In the genomic region with DNA sequence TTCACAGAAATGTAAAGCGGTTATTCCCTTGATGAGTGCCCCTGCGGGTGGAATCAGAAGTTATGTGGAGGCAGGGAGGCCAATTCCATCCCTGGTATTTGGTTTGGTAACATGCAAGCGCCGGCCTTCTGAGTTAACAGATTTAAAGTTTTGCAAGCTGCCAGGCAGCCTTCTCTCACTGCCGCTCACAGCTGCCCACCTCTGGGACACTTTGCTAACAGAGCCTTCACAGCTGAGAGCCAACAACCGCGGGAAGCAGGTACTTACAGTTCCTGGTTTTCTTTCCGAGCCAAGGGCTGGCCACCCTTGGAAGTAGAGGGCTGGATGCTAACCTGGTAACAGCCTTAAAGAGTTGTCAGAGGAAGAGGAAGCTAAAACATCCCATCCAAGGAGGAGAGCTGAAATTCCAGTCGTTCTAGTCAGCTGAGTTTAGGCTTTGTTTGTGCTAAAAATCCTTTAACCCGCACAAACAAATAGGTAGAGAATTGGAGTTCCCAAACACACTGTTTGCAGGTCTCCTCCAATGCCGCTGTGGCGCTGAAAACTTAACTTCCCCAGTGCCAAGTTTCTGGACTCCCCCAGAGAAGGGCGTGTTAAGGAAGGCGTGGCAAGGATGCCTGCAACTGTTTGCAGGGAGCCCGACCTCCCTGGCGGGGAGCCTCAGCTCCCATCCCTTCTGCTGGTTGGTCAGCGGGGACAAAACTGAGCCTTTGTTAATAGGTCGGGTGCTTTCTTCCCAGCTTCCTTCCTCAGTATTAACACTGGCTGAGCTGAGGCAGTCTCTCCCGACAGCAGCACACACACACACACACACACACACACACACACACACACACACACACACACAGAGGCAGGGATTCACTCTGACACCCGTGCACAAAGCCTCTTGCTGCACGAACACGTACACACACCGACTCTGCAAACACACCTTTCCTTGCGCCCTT, we compare ENCODE assay signal across 7 mouse cellular contexts. TPM values are rescaled to one million over a fixed set of nuclear protein-coding genes. Genes with fewer than 3 reads are reported as not detected.
A peak's percentile ranks its signal among the peaks of the same experiment; 100 is the strongest.
DNase-seq lines count a peak whose midpoint lies in the region; ATAC-seq lines count a peak whose summit lies in the region.

TSS of gene Frem1 (minus strand) at position 706 of the 944 bp plus-strand sequence.

- ATAC-seq in embryonic facial prominence, embryonic 14.5 days (ENCODE audit: low read depth) = peak; percentile 89
- ATAC-seq in heart, embryonic 14.5 days (ENCODE audit: insufficient number of reproducible peaks, insufficient read depth, low FRiP score, low read depth) = peak; percentile 79; the same call in 1 of the 2 replicates
- peak; percentile 90 for ATAC-seq in kidney, embryonic 14.5 days (ENCODE audit: low FRiP score, low TSS enrichment)
- peak; percentile 96 for ATAC-seq in lung, embryonic 16.5 days (ENCODE audit: low read depth)

- H3K36me3 ChIP-seq in embryonic facial prominence, embryonic 14.5 days (ENCODE audit: control insufficient read depth, insufficient read depth, low read length) = no peaks in the 10 kb centered on the region
- no peaks in the 10 kb centered on the region for H3K36me3 ChIP-seq in heart, embryonic 14.5 days (ENCODE audit: control insufficient read depth, insufficient read depth, low read length)
- H3K36me3 ChIP-seq in kidney, embryonic 14.5 days (ENCODE audit: control insufficient read depth, insufficient read depth, low read length) = no peaks in the 10 kb centered on the region
- no peaks in the 10 kb centered on the region for H3K36me3 ChIP-seq in lung, embryonic 16.5 days (ENCODE audit: control insufficient read depth, insufficient read depth, low read length)

- 2% methylated on average over 24 of the region's 24 CpGs for WGBS in embryonic facial prominence, embryonic 14.5 days
- WGBS in heart, embryonic 14.5 days = 2% methylated on average over 24 of the region's 24 CpGs
- 2% methylated on average over 23 of the region's 24 CpGs for WGBS in kidney, embryonic 14.5 days
- WGBS in lung, embryonic 16.5 days = 2% methylated on average over 23 of the region's 24 CpGs

- peak within 1 kb of the TSS; percentile 49 for H3K4me2 ChIP-seq in embryonic facial prominence, embryonic 14.5 days (ENCODE audit: low read depth, low read length)
- peak within 1 kb of the TSS; percentile 80 for H3K4me2 ChIP-seq in heart, embryonic 14.5 days (ENCODE audit: low read length)
- H3K4me2 ChIP-seq in kidney, embryonic 14.5 days (replicated peaks; ENCODE audit: low read depth, low read length) = peak within 1 kb of the TSS; percentile 44
- peak within 1 kb of the TSS; percentile 35 for H3K4me2 ChIP-seq in lung, embryonic 16.5 days (ENCODE audit: low read depth, low read length)

- H3K4me1 ChIP-seq in embryonic facial prominence, embryonic 14.5 days (ENCODE audit: control insufficient read depth, insufficient read depth, low read length) = peaks cover 35% of the 10 kb centered on the region
- H3K4me1 ChIP-seq in heart, embryonic 14.5 days (ENCODE audit: control insufficient read depth in 2 of 2, insufficient read depth in 2 of 2, low read length in 2 of 2) = peaks cover 19 to 36% of the 10 kb centered on the region in 2 experiments
- H3K4me1 ChIP-seq in kidney, embryonic 14.5 days (ENCODE audit: control insufficient read depth, insufficient read depth, low read length) = peaks cover 24% of the 10 kb centered on the region
- H3K4me1 ChIP-seq in lung, embryonic 16.5 days (replicated peaks; ENCODE audit: control insufficient read depth, insufficient read depth, low read length) = peaks cover 8% of the 10 kb centered on the region

- H3K9me3 ChIP-seq in embryonic facial prominence, embryonic 14.5 days (ENCODE audit: control insufficient read depth, low read length) = no peaks in the 10 kb centered on the region
- no peaks in the 10 kb centered on the region for H3K9me3 ChIP-seq in heart, embryonic 14.5 days (ENCODE audit: control insufficient read depth, low read length)
- H3K9me3 ChIP-seq in kidney, embryonic 14.5 days (ENCODE audit: control insufficient read depth, low read length) = no peaks in the 10 kb centered on the region
- H3K9me3 ChIP-seq in lung, embryonic 16.5 days (ENCODE audit: control insufficient read depth, low read length) = no peaks in the 10 kb centered on the region

- H3K27ac ChIP-seq in embryonic facial prominence, embryonic 14.5 days (replicated peaks; ENCODE audit: low read depth, low read length) = peak within 1 kb of the TSS; percentile 79
- peak within 1 kb of the TSS; percentile 0 to 34; a peak in 2 of 4 replicates for H3K27ac ChIP-seq in heart, embryonic 14.5 days (replicated peaks in 1 of 2; ENCODE audit: control insufficient read depth in 1 of 2, insufficient read depth in 1 of 2, low read depth in 2 of 2, low read length in 2 of 2)
- H3K27ac ChIP-seq in kidney, embryonic 14.5 days (ENCODE audit: low read depth, low read length) = peak within 1 kb of the TSS; percentile 87
- peak within 1 kb of the TSS; percentile 87 for H3K27ac ChIP-seq in lung, embryonic 16.5 days (ENCODE audit: low read length)

- H3K9ac ChIP-seq in embryonic facial prominence, embryonic 14.5 days (ENCODE audit: low read depth, low read length) = peak within 1 kb of the TSS; percentile 59
- H3K9ac ChIP-seq in heart, embryonic 14.5 days (ENCODE audit: low read length) = peak within 1 kb of the TSS; percentile 71
- H3K9ac ChIP-seq in kidney, embryonic 14.5 days (ENCODE audit: low read depth, low read length) = peak within 1 kb of the TSS; percentile 63
- peak within 1 kb of the TSS; percentile 70 for H3K9ac ChIP-seq in lung, embryonic 16.5 days (ENCODE audit: low read length)

- H3K4me3 ChIP-seq in embryonic facial prominence, embryonic 14.5 days (ENCODE audit: low read depth, low read length) = peak within 1 kb of the TSS; percentile 39
- peak within 1 kb of the TSS; percentile 44 to 47 for H3K4me3 ChIP-seq in heart, embryonic 14.5 days (ENCODE audit: control insufficient read depth in 1 of 2, insufficient read depth in 1 of 2, low read depth in 1 of 2, low read length in 2 of 2)
- peak within 1 kb of the TSS; percentile 58 for H3K4me3 ChIP-seq in kidney, embryonic 14.5 days (ENCODE audit: low read length)
- H3K4me3 ChIP-seq in lung, embryonic 16.5 days (ENCODE audit: low read length) = peak within 1 kb of the TSS; percentile 63

- H3K27me3 ChIP-seq in embryonic facial prominence, embryonic 14.5 days (replicated peaks; ENCODE audit: control insufficient read depth, insufficient read depth, low read length) = no peaks in the 10 kb centered on the region
- no peaks in the 10 kb centered on the region for H3K27me3 ChIP-seq in heart, embryonic 14.5 days (ENCODE audit: control insufficient read depth, insufficient read depth, low read length)
- H3K27me3 ChIP-seq in kidney, embryonic 14.5 days (ENCODE audit: control insufficient read depth, insufficient read depth, low read length) = no peaks in the 10 kb centered on the region
- H3K27me3 ChIP-seq in lung, embryonic 16.5 days (ENCODE audit: control insufficient read depth, insufficient read depth, low read depth, low read length) = no peaks in the 10 kb centered on the region

- DNase-seq in adrenal gland, postnatal 10 days = peak; percentile 40
- peak; percentile 92 for DNase-seq in embryonic facial prominence, embryonic 14.5 days (ENCODE audit: low spot score)
- peak; percentile 37 for DNase-seq in ovary, postnatal 14 days (ENCODE audit: low spot score)
- no peak for DNase-seq in spleen, adult 12 weeks (ENCODE audit: low spot score)

RNA-seq across cellular contexts. Expression of gene Frem1, which starts in this region (rescaled TPM):
- 1 to 10 TPM; 4.2 to 6.0 TPM for total RNA-seq in adrenal gland, postnatal 10 days (2021)
- 16.0 and 17.0 TPM in 2 replicates for polyA plus RNA-seq in embryonic facial prominence, embryonic 14.5 days (2014; fragmentation: Nextera tagmentation; extraction: Ambion mirVana)
- 6.4 and 7.5 TPM in 2 replicates for polyA plus RNA-seq in heart, embryonic 14.5 days (2014; fragmentation: Nextera tagmentation; extraction: Ambion mirVana)
- 24.3 and 42.3 TPM in 2 replicates for polyA plus RNA-seq in kidney, embryonic 14.5 days (2014; fragmentation: Nextera tagmentation; extraction: Ambion mirVana)
- polyA plus RNA-seq in lung, embryonic 16.5 days (2015; fragmentation: Nextera tagmentation; extraction: Ambion mirVana) = 31.9 and 33.6 TPM in 2 replicates

Comparison
In these comparisons a context has a peak if more than half of its experiments do, and no peak if none do; other contexts are left out.
1. H3K27ac ChIP-seq: peak in every context shown above with its lines; median percentile 87 in kidney, embryonic 14.5 days; 87 in lung, embryonic 16.5 days; 79 in embryonic facial prominence, embryonic 14.5 days; 17 in heart, embryonic 14.5 days.